Mouse (Mus musculus) embryonic facial prominence, embryonic 14.5 days (tissue): ENCODE results near the gene Gm11554. TPM values are rescaled to one million over a fixed set of nuclear protein-coding genes. Genes with fewer than 3 reads are reported as not detected.
"Not testable (repeated sequence)": the region's sequence is repeated elsewhere in the genome, so short reads cannot be mapped to it uniquely, and the experiment has no call there.

Source experiments
- ATAC-seq: fragments of 200-750 bp; cut with Nextera tagmentation; 2 replicates; pipeline ENCODE4 v1.8.0; 2017; ENCODE audit warnings: low read depth, moderate number of reproducible peaks, moderate TSS enrichment
- DNase-seq: peaks from one replicate; pipeline ENCODE4 v3.0.0-alpha.2; 2015; ENCODE audit warnings: low spot score
- H3K27ac ChIP-seq: fragments of 300-500 bp; sonication (generic); replicated peaks from 2 replicates; pipeline ENCODE4 v1.5.1; 2014; ENCODE audit warnings: low read depth, mild to moderate bottlenecking, low read length, moderate library complexity
- H3K27me3 ChIP-seq: fragments of 300-500 bp; sonication (generic); replicated peaks from 2 replicates; pipeline ENCODE4 v1.6.1; 2014; ENCODE audit warnings: low read length; ENCODE audit not compliant: control insufficient read depth, insufficient read depth
- H3K36me3 ChIP-seq: fragments of 300-500 bp; sonication (generic); 2 replicates; pipeline ENCODE4 v1.6.1; 2014; ENCODE audit warnings: low read length, mixed read lengths; ENCODE audit not compliant: control insufficient read depth, insufficient read depth
- H3K4me1 ChIP-seq: fragments of 300-500 bp; sonication (generic); 2 replicates; pipeline ENCODE4 v1.6.1; 2014; ENCODE audit warnings: antibody characterized with exemption, low read length; ENCODE audit not compliant: control insufficient read depth, insufficient read depth
- H3K4me2 ChIP-seq: fragments of 300-500 bp; sonication (generic); 2 replicates; pipeline ENCODE4 v1.6.1; 2014; ENCODE audit warnings: low read depth, mild to moderate bottlenecking, low read length, moderate library complexity, mixed read lengths
- H3K4me3 ChIP-seq: fragments of 300-500 bp; sonication (generic); 2 replicates; pipeline ENCODE4 v1.5.1; 2014; ENCODE audit warnings: low read depth, mild to moderate bottlenecking, low read length
- H3K9ac ChIP-seq: fragments of 300-500 bp; sonication (generic); 2 replicates; pipeline ENCODE4 v1.6.1; 2014; ENCODE audit warnings: low read depth, mild to moderate bottlenecking, low read length, moderate library complexity, mixed read lengths
- H3K9me3 ChIP-seq: fragments of 300-500 bp; sonication (generic); 2 replicates; pipeline ENCODE4 v1.6.1; 2016; ENCODE audit warnings: low read length; ENCODE audit not compliant: control insufficient read depth
- WGBS: fragments of 180-500 bp; shearing (Covaris S2); extraction: QIAGEN DNeasy Blood & Tissue Kit; methylation state at CpG from one replicate; pipeline ENCODE4 v1.1.7; 2014; 5-methylcytosine and 5-hydroxymethylcytosine counted together
- polyA plus RNA-seq: library from polyadenylated mRNA; unstranded; fragments of >200 nt; fragmentation: Nextera tagmentation; extraction: Ambion mirVana; gene quantifications from 2 replicates; pipeline ENCODE4 v1.2.1, GENCODE M21; 2014

The Gm11554 gene
- not detected in 2 replicates for polyA plus RNA-seq

GRCm38 (mm10) chr11:99804346-99804745 is at the start of gene Gm11554:
TSS of gene Gm11554 (minus strand) at chr11:99804446.
- no CpG with 5 or more reads among the region's 1 CpGs for WGBS
- not testable (repeated sequence) for H3K9me3 ChIP-seq, H3K4me3 ChIP-seq, H3K36me3 ChIP-seq, H3K27me3 ChIP-seq, H3K4me1 ChIP-seq, H3K27ac ChIP-seq, H3K4me2 ChIP-seq, H3K9ac ChIP-seq, DNase-seq, ATAC-seq

GRCm38 (mm10) chr11:99851508-99851907 is 47.3 kb upstream of the Gm11554 start, which contains the start of gene Krtap4-16:
TSS of gene Krtap4-16 (minus strand) at chr11:99851608.
- no peak for DNase-seq
- H3K4me3 ChIP-seq: no peak within 1 kb of the TSS
- H3K4me2 ChIP-seq: no peak within 1 kb of the TSS
- no peaks in the 10 kb centered on the region for H3K9me3 ChIP-seq
- ATAC-seq: no peak
- no peaks in the 10 kb centered on the region for H3K36me3 ChIP-seq
- no peaks in the 10 kb centered on the region for H3K27me3 ChIP-seq
- H3K4me1 ChIP-seq: no peaks in the 10 kb centered on the region
- H3K9ac ChIP-seq: no peak within 1 kb of the TSS
- no peak within 1 kb of the TSS for H3K27ac ChIP-seq

GRCm38 (mm10) chr11:99846746-99847145 is 42.5 kb upstream of the Gm11554 start:
- no peaks in the 10 kb centered on the region for H3K4me1 ChIP-seq
- H3K27ac ChIP-seq: no peak overlapping the region
- 87% methylated on average over 2 of the region's 2 CpGs for WGBS
- ATAC-seq (no peak), DNase-seq (no peak)
- H3K9ac ChIP-seq: no peak overlapping the region
- H3K27me3 ChIP-seq: no peaks in the 10 kb centered on the region
- H3K36me3 ChIP-seq: no peaks in the 10 kb centered on the region
- H3K4me2 ChIP-seq: no peak overlapping the region
- no peak overlapping the region for H3K4me3 ChIP-seq
- H3K9me3 ChIP-seq: no peaks in the 10 kb centered on the region

- ATAC-seq (no peak), DNase-seq (no peak)
- Histone ChIP-seq H3K4me2 (no peak overlapping the region), H3K4me3 (no peak overlapping the region), H3K36me3 (no peaks in the 10 kb centered on the region), H3K27me3 (no peaks in the 10 kb centered on the region), H3K27ac (no peak overlapping the region), H3K9me3 (no peaks in the 10 kb centered on the region), H3K4me1 (no peaks in the 10 kb centered on the region), H3K9ac (no peak overlapping the region)
- 66% methylated on average over 1 of the region's 1 CpGs for WGBS
Measured at GRCm38 (mm10) chr11:99842185-99842584, 37.9 kb upstream of the Gm11554 start.

- H3K4me2 ChIP-seq: no peak within 1 kb of the TSS
- ATAC-seq (no peak), DNase-seq (no peak)
- no peaks in the 10 kb centered on the region for H3K27me3 ChIP-seq
- no peaks in the 10 kb centered on the region for H3K36me3 ChIP-seq
- no peaks in the 10 kb centered on the region for H3K4me1 ChIP-seq
- H3K9me3 ChIP-seq: no peaks in the 10 kb centered on the region
- no peak within 1 kb of the TSS for H3K27ac ChIP-seq
- H3K9ac ChIP-seq: no peak within 1 kb of the TSS
- no peak within 1 kb of the TSS for H3K4me3 ChIP-seq
- WGBS: 81% methylated on average over 1 of the region's 1 CpGs
Measured at GRCm38 (mm10) chr11:99837966-99838365, 33.7 kb upstream of the Gm11554 start, which contains the start of gene 2300003K06Rik. TSS of gene 2300003K06Rik (minus strand) at chr11:99838066.

GRCm38 (mm10) chr11:99815566-99815965 is 11.3 kb upstream of the Gm11554 start, which contains the start of gene Gm11564:
TSS of gene Gm11564 (minus strand) at chr11:99815666.
- not testable (repeated sequence) for H3K36me3 ChIP-seq, DNase-seq, H3K27ac ChIP-seq, H3K9me3 ChIP-seq, H3K9ac ChIP-seq, H3K27me3 ChIP-seq, H3K4me3 ChIP-seq, H3K4me2 ChIP-seq, H3K4me1 ChIP-seq, ATAC-seq
- 80% methylated on average over 2 of the region's 2 CpGs for WGBS

- H3K36me3 ChIP-seq, H3K9ac ChIP-seq, ATAC-seq, H3K27me3 ChIP-seq, H3K9me3 ChIP-seq, H3K4me1 ChIP-seq, DNase-seq, H3K4me3 ChIP-seq, H3K27ac ChIP-seq, H3K4me2 ChIP-seq: not testable (repeated sequence)
Measured at GRCm38 (mm10) chr11:99809792-99810191, 5.5 kb upstream of the Gm11554 start, which contains the start of gene Krtap4-13. TSS of gene Krtap4-13 (minus strand) at chr11:99809892.

GRCm38 (mm10) chr11:99798832-99799231 is 5.4 kb downstream of the Gm11554 start, which contains the start of gene Gm11569:
TSS of gene Gm11569 (minus strand) at chr11:99798932.
- no CpG with 5 or more reads among the region's 1 CpGs for WGBS
- H3K9ac ChIP-seq: not testable (repeated sequence)

GRCm38 (mm10) chr11:99793367-99793766 is 10.9 kb downstream of the Gm11554 start, which contains the start of gene Gm11596:
TSS of gene Gm11596 (minus strand) at chr11:99793467.
- Histone ChIP-seq H3K4me2 (no peak within 1 kb of the TSS), H3K4me3 (no peak within 1 kb of the TSS), H3K9ac (no peak within 1 kb of the TSS), H3K4me1 (no peaks in the 10 kb centered on the region), H3K9me3 (no peaks in the 10 kb centered on the region), H3K36me3 (no peaks in the 10 kb centered on the region), H3K27me3 (no peaks in the 10 kb centered on the region), H3K27ac (no peak within 1 kb of the TSS)
- no peak for DNase-seq
- ATAC-seq: no peak
- 81% methylated on average over 2 of the region's 2 CpGs for WGBS

More at GRCm38 (mm10) chr11:99798832-99799231, 5.4 kb downstream of the Gm11554 start, which contains the start of gene Gm11569:
- H3K4me3 ChIP-seq, H3K4me2 ChIP-seq, H3K9me3 ChIP-seq, H3K27me3 ChIP-seq, H3K4me1 ChIP-seq, ATAC-seq, H3K36me3 ChIP-seq, DNase-seq, H3K27ac ChIP-seq: not testable (repeated sequence)
